Mouse (Mus musculus) heart, adult 2 months (tissue): ENCODE measurements around the gene Gm30191. TPM values are rescaled to one million over a fixed set of nuclear protein-coding genes. Genes with fewer than 3 reads are reported as not detected.
"Not testable (repeated sequence)": the region's sequence is repeated elsewhere in the genome, so short reads cannot be mapped to it uniquely, and the experiment has no call there.

Experiments
- DNase-seq, 2 experiments: peaks; one replicate each; pipeline ENCODE4 v3.0.0; 2021
- H3K27ac ChIP-seq: fragments of 200-600 bp; 2 replicates; pipeline ENCODE4 v1.8.1; 2022
- H3K27me3 ChIP-seq: fragments of 200-500 bp; 2 replicates; pipeline ENCODE4 v1.6.1; 2012; ENCODE audit warnings: mild to moderate bottlenecking, low read length, inconsistent platforms, mixed read lengths; ENCODE audit not compliant: control insufficient read depth, insufficient read depth
- H3K36me3 ChIP-seq: fragments of 200-500 bp; 2 replicates; pipeline ENCODE4 v1.6.1; 2012; ENCODE audit warnings: low read length, inconsistent platforms; ENCODE audit not compliant: control insufficient read depth, insufficient read depth
- H3K4me1 ChIP-seq: fragments of 200-500 bp; 2 replicates; pipeline ENCODE4 v1.6.1; 2011; ENCODE audit warnings: low read length; ENCODE audit not compliant: control insufficient read depth, insufficient read depth
- H3K4me3 ChIP-seq: fragments of 200-600 bp; 2 replicates; pipeline ENCODE4 v1.8.1; 2022
- H3K79me2 ChIP-seq: fragments of 200-500 bp; replicated peaks from 2 replicates; pipeline ENCODE4 v1.6.1; 2012; ENCODE audit warnings: mild to moderate bottlenecking, inconsistent platforms, low read length, moderate library complexity, mixed read lengths; ENCODE audit not compliant: control insufficient read depth, insufficient read depth
- H3K9ac ChIP-seq: fragments of 200-500 bp; 2 replicates; pipeline ENCODE4 v1.6.1; 2012; ENCODE audit warnings: low read depth, mild to moderate bottlenecking, control low read depth, inconsistent platforms, low read length, mixed read lengths
- CTCF ChIP-seq: fragments of 200-600 bp; IDR thresholded peaks from 2 replicates; pipeline ENCODE4 v1.8.1; 2022; ENCODE audit warnings: antibody characterized with exemption, mild to moderate bottlenecking, moderate library complexity
- EP300 ChIP-seq: fragments of 200-500 bp; IDR thresholded peaks from 2 replicates; pipeline ENCODE4 v1.6.1; 2011; ENCODE audit warnings: low read depth, low read length, control low read depth; ENCODE audit not compliant: insufficient read depth
- POLR2A ChIP-seq: fragments of 200-500 bp; IDR thresholded peaks from 2 replicates; pipeline ENCODE4 v1.6.1; 2011; ENCODE audit warnings: mild to moderate bottlenecking, low read depth, low read length, control low read depth; ENCODE audit not compliant: insufficient read depth
- WGBS: fragments of 180-500 bp; shearing (Covaris S2); methylation state at CpG from one replicate; pipeline ENCODE4 v1.1.7; 2018; 5-methylcytosine and 5-hydroxymethylcytosine counted together
- intact Hi-C: fragments of 180-260 bp; cut with DNase I; formaldehyde crosslinking; loops from one replicate; pipeline ENCODE4 v1.15.1; 2025
- polyA plus RNA-seq: library from polyadenylated mRNA; depleted of rRNA; stranded (reverse); fragments of >200 nt; gene quantifications from 2 replicates; pipeline ENCODE4 v1.2.3, GENCODE M21; 2012
- total RNA-seq, 2 experiments: library from RNA; stranded (reverse); gene quantifications; 2 replicates each; pipeline ENCODE4 v1.2.3; 2021

Gene Gm30191
- total and polyA plus RNA-seq, 3 experiments, result not detected

- H3K9ac ChIP-seq, H3K36me3 ChIP-seq, H3K79me2 ChIP-seq, H3K4me3 ChIP-seq, H3K4me1 ChIP-seq, H3K27me3 ChIP-seq, H3K27ac ChIP-seq, DNase-seq: not testable (repeated sequence)
- TF ChIP-seq CTCF, result peak; percentile 71
- intact Hi-C loops, result loop anchor here (2.0 kb wide), 1 partner anchor 17 kb away; the partner anchor contains the start of gene Pdik1l
These were observed 22.9 kb downstream of the Gm30191 start for GRCm38 (mm10) chr4:134269622-134270021.

- no peak for DNase-seq
- 85% methylated on average over 7 of the region's 7 CpGs for WGBS
- Histone ChIP-seq H3K36me3 (no peaks in the 10 kb centered on the region), H3K27ac (no peak overlapping the region), H3K4me1 (no peaks in the 10 kb centered on the region; the same call in 1 of the 2 replicates), H3K27me3 (no peaks in the 10 kb centered on the region), H3K4me3 (no peak overlapping the region), H3K9ac (no peak overlapping the region), H3K79me2 (no peaks in the 10 kb centered on the region)
- TF ChIP-seq CTCF (no peak), POLR2A (no peak), EP300 (no peak)
- intact Hi-C loops, result no loop called here
These were observed 25.2 kb downstream of the Gm30191 start for GRCm38 (mm10) chr4:134271979-134272378.

DNA sequence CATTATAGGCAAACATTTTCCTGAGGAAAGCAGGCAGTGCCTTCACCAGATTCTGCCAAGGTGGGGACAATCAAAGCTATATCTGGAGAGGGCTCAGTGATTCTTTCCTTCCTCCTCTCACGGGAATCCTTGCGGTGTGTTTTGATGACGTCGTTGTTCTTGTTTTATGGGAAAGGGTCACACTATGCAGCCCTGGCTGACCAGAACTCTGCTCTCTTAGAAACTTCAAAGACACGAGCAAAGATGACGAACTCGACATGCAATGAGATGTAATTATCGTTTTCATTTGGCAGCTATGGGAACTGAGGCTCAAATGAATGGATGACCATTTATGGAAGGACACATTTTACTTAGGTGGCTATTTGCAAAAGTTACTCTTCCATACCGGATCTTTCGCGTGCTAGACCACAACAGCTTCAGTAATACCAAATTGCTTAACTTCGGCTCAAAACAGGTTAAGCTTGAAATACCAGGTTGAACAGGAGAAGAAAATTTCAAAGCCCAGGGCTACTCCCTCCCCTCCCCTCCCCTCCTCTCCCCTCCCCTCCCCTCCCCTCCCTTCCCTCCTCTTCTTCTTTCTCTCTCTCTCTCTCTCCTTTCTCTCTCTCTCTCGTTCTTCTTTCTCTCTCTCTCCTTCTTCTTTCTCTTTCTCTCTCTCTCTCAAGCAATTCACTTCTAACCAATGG is 26.1 kb downstream of the Gm30191 start:
- no peaks in the 10 kb centered on the region; the same call in 1 of the 2 replicates for H3K4me1 ChIP-seq
- TF ChIP-seq EP300 (no peak), POLR2A (no peak), CTCF (no peak)
- no peaks in the 10 kb centered on the region for H3K79me2 ChIP-seq
- intact Hi-C loops, result no loop called here
- H3K36me3 ChIP-seq, result no peaks in the 10 kb centered on the region
- H3K27ac ChIP-seq, result no peak overlapping the region
- no peaks in the 10 kb centered on the region for H3K27me3 ChIP-seq
- 21% methylated on average over 12 of the region's 13 CpGs for WGBS
- 0 out of 2 replicates have a peak overlapping the region, but pooled peaks have one; percentile 11 for H3K4me3 ChIP-seq
- H3K9ac ChIP-seq, result no peak overlapping the region
- DNase-seq, result no peak

GRCm38 (mm10) chr4:134273417-134274345 is 26.9 kb downstream of the Gm30191 start:
- no peaks in the 10 kb centered on the region for H3K27me3 ChIP-seq
- H3K27ac ChIP-seq, result no peak overlapping the region
- H3K79me2 ChIP-seq, result no peaks in the 10 kb centered on the region
- intact Hi-C loops, result no loop called here
- DNase-seq, result no peak
- WGBS, result 6% methylated on average over 14 of the region's 14 CpGs
- no peaks in the 10 kb centered on the region; the same call in 1 of the 2 replicates for H3K4me1 ChIP-seq
- no peaks in the 10 kb centered on the region for H3K36me3 ChIP-seq
- no peak for TF ChIP-seq POLR2A
- no peak overlapping the region for H3K4me3 ChIP-seq
- no peak overlapping the region for H3K9ac ChIP-seq

- H3K4me3 ChIP-seq, result no peak overlapping the region
- no peak overlapping the region for H3K9ac ChIP-seq
- TF ChIP-seq POLR2A (no peak), EP300 (no peak), CTCF (no peak)
- H3K27me3 ChIP-seq, result no peaks in the 10 kb centered on the region
- intact Hi-C loops, result loop anchor here (10.0 kb wide), 1 partner anchor 640 kb away; the partner anchor contains the start of gene Rsrp1
- DNase-seq, result no peak
- H3K79me2 ChIP-seq, result no peaks in the 10 kb centered on the region
- peaks cover 3% of the 10 kb centered on the region for H3K4me1 ChIP-seq
- H3K36me3 ChIP-seq, result no peaks in the 10 kb centered on the region
- no peak overlapping the region for H3K27ac ChIP-seq
- WGBS, result 83% methylated on average over 2 of the region's 2 CpGs
These were observed 38.2 kb downstream of the Gm30191 start for GRCm38 (mm10) chr4:134284942-134285341.
